Mouse (Mus musculus) forebrain, embryonic 12.5 days (tissue): Measurements from ENCODE around the gene Ubap2l. TPM values are rescaled to one million over a fixed set of nuclear protein-coding genes. Genes with fewer than 3 reads are reported as not detected.

Source experiments
- ATAC-seq: fragments of 200-750 bp; cut with Nextera tagmentation; 2 replicates; pipeline ENCODE4 v1.8.0; 2017; ENCODE audit warnings: moderate TSS enrichment; ENCODE audit not compliant: low FRiP score
- H3K27ac ChIP-seq: fragments of 300-500 bp; sonication (generic); 2 replicates; pipeline ENCODE4 v1.5.1; 2016; ENCODE audit warnings: mild to moderate bottlenecking
- H3K27me3 ChIP-seq: fragments of 300-500 bp; sonication (generic); 2 replicates; pipeline ENCODE4 v1.6.1; 2016; ENCODE audit warnings: mild to moderate bottlenecking
- H3K36me3 ChIP-seq: fragments of 300-500 bp; sonication (generic); replicated peaks from 2 replicates; pipeline ENCODE4 v1.6.1; 2016; ENCODE audit warnings: mild to moderate bottlenecking
- H3K4me1 ChIP-seq: fragments of 300-500 bp; sonication (generic); 2 replicates; pipeline ENCODE4 v1.6.1; 2016
- H3K4me2 ChIP-seq: fragments of 300-500 bp; sonication (generic); 2 replicates; pipeline ENCODE4 v1.6.1; 2016; ENCODE audit warnings: mild to moderate bottlenecking, moderate library complexity
- H3K4me3 ChIP-seq: fragments of 300-500 bp; sonication (generic); replicated peaks from 2 replicates; pipeline ENCODE4 v1.5.1; 2016; ENCODE audit warnings: mild to moderate bottlenecking
- H3K9ac ChIP-seq: fragments of 300-500 bp; sonication (generic); 2 replicates; pipeline ENCODE4 v1.6.1; 2016; ENCODE audit warnings: mild to moderate bottlenecking
- H3K9me3 ChIP-seq: fragments of 300-500 bp; sonication (generic); 2 replicates; pipeline ENCODE4 v1.6.1; 2016
- WGBS: fragments of 180-500 bp; shearing (Covaris S2); methylation state at CpG from one replicate; pipeline ENCODE4 v1.1.7; 2016; 5-methylcytosine and 5-hydroxymethylcytosine counted together
- microRNA counts: library from miRNA; unstranded; fragments of <30 nt; microRNA quantifications from one replicate; lab custom pipeline; 2017
- microRNA-seq: library from miRNA; unstranded; fragments of <30 nt; microRNA quantifications from one replicate; pipeline ENCODE4, GENCODE M21; 2017
- polyA plus RNA-seq: library from polyadenylated mRNA; unstranded; fragments of >200 nt; fragmentation: Nextera tagmentation; extraction: Ambion mirVana; gene quantifications from 2 replicates; pipeline ENCODE4 v1.2.1, GENCODE M21; 2016

The Ubap2l gene
- polyA plus RNA-seq, 1 experiment from 2014 or later, result 205 TPM

DNA sequence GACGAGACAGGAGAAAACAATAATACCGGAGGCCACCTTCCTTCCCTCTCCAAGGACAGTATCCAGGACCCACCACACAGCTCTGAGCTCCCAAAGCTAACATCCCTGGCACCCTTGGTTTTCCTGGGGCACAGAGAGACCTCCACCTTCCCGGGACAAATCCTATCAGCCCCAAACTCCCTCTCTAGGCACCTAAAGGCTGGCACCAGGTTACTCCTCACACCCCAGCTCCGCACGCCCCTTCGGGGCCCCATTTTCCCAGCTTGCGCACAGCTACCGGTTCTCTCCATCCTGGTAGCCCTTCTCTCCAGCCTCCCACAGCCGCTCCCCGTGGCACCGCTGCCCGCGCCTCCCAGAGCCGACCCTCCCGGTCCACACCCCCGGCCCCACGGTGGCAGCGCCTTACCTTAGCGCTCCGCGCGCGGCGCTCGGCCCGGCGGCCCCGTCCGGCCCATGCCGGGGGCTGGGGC, 89.6 kb downstream of the Ubap2l start:
- no peaks in the 10 kb centered on the region for H3K9me3 ChIP-seq
- ATAC-seq, result peak; percentile 43
- H3K36me3 ChIP-seq, result peaks cover 16% of the 10 kb centered on the region
- H3K4me2 ChIP-seq, result peak overlapping the region; percentile 97
- peaks cover 58% of the 10 kb centered on the region for H3K4me1 ChIP-seq
- H3K4me3 ChIP-seq, result peak overlapping the region; percentile 97
- peak overlapping the region; percentile 94 for H3K27ac ChIP-seq
- H3K27me3 ChIP-seq, result no peaks in the 10 kb centered on the region
- H3K9ac ChIP-seq, result peak overlapping the region; percentile 97
- 1% methylated on average over 30 of the region's 30 CpGs for WGBS

DNA sequence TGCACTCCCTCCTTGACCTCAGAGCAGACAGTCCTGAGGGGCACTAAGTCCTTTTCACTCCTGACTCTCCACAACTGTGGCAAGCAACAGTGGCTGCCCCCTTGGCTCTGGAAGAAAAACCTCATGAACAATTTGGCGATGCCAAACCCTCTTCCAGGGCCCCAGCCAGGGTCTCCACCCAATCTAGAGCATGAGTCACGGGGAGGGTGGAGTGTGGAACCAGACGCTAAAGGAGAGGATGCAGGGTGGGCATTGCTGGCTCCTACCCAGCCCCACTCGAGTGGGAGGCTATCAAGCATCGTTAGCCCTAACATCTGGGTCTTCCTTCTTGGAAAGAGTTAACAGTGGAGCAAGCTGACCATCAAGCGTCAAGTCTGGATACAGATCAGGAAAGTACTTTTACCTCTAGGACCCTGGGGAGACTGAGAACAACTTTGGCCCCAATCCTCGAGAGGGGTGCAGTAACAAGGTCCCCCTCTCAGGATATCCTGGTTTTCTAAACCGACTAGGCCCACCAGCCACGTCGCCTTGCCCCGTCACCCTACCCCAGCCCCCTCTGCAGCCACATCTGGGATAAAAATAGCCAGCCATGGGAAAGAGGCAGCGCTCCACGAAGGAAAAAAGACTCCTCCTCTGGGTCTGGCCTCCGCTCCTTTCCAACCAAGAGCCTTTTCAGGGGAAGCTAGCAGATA, 90.2 kb downstream of the Ubap2l start:
- H3K36me3 ChIP-seq, result peaks cover 22% of the 10 kb centered on the region
- H3K4me3 ChIP-seq, result peak overlapping the region; percentile 97
- no peaks in the 10 kb centered on the region for H3K27me3 ChIP-seq
- peak overlapping the region; percentile 94 for H3K27ac ChIP-seq
- H3K9ac ChIP-seq, result peak overlapping the region; percentile 97
- WGBS, result 8% methylated on average over 14 of the region's 14 CpGs
- no peak for ATAC-seq
- H3K4me1 ChIP-seq, result peaks cover 58% of the 10 kb centered on the region
- H3K4me2 ChIP-seq, result peak overlapping the region; percentile 97
- no peaks in the 10 kb centered on the region for H3K9me3 ChIP-seq

DNA sequence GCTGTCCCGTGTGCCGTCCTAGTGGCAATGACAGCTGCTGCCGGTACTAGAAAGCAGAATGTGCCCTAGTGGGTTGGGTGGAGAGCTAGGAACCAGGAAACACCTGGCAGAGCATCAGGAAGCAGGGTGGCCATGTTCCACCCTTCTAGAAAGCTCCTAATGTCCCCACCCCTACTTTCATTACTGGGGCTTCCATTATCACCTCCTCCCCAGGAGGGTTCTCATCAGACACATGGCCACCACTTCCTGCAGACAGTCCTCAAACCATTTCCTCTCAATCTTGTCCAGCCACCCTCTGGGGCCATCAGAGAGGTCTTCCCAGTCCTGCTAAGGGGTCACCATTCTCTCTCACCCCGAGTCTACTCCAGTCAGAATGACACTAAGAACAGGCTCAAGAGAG, 91.0 kb downstream of the Ubap2l start:
- H3K36me3 ChIP-seq, result peaks cover 30% of the 10 kb centered on the region
- WGBS, result 58% methylated on average over 4 of the region's 4 CpGs
- H3K9ac ChIP-seq, result peak overlapping the region; percentile 97
- H3K9me3 ChIP-seq, result no peaks in the 10 kb centered on the region
- H3K4me1 ChIP-seq, result peaks cover 58% of the 10 kb centered on the region
- no peak for ATAC-seq
- peak overlapping the region; percentile 97 for H3K4me2 ChIP-seq
- H3K4me3 ChIP-seq, result peak overlapping the region; percentile 97
- 0 out of 2 replicates have a peak overlapping the region, but pooled peaks have one; percentile 46 for H3K27ac ChIP-seq
- no peaks in the 10 kb centered on the region for H3K27me3 ChIP-seq

DNA sequence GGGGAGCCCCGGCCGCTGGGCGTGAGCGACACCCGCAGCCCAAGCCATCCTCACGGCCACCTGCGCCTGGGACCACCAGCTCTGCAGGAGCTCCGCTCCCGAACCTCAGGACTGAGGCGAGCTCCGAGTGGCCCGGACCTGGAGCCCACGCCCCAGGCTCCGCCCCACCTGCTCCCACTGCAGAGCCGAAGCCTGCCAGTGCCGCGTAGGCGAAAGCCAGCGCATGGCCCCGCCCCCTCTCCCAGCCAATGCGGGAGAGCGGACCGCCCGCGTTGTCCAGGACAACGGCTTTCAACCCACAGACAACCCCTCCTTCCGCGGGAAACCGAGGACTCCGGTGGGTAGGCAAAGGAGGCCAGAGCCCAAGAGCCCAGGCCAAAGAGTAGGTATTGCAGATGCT, 92.0 kb downstream of the Ubap2l start:
- H3K9ac ChIP-seq, result peak overlapping the region; percentile 97
- WGBS, result under 1% methylated on average over 30 of the region's 30 CpGs
- ATAC-seq, result peak; percentile 92
- peak overlapping the region; percentile 97 for H3K4me3 ChIP-seq
- peaks cover 39% of the 10 kb centered on the region for H3K36me3 ChIP-seq
- H3K27ac ChIP-seq, result peak overlapping the region; percentile 61
- H3K4me2 ChIP-seq, result peak overlapping the region; percentile 97
- peaks cover 58% of the 10 kb centered on the region for H3K4me1 ChIP-seq
- H3K9me3 ChIP-seq, result no peaks in the 10 kb centered on the region
- no peaks in the 10 kb centered on the region for H3K27me3 ChIP-seq

DNA sequence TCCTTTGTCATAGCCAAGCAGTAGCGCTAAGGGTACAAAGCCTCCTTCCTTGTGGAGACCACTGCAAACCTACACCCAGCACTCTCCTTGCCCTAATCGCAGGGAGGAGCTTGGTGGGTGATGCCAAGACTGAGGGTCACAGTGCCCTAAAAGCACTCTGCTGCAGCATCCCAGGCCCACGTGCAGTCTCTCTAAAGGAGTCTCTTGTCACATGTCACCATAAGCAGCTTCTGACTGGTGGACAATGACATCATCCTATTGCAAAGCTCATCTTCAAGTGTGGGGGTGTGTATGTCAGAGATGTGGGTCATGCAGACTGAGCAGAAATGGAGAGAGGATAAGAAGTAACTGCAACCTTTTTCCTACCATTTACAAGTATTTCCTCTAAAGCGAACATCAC, 93.0 kb downstream of the Ubap2l start:
- Histone ChIP-seq H3K9ac (peak overlapping the region; percentile 97), H3K4me2 (peak overlapping the region; percentile 97), H3K9me3 (no peaks in the 10 kb centered on the region), H3K27me3 (no peaks in the 10 kb centered on the region), H3K36me3 (peaks cover 50% of the 10 kb centered on the region), H3K27ac (no peak overlapping the region), H3K4me3 (peak overlapping the region; percentile 97), H3K4me1 (peaks cover 49% of the 10 kb centered on the region)
- no peak for ATAC-seq
- WGBS, result 65% methylated on average over 4 of the region's 4 CpGs

DNA sequence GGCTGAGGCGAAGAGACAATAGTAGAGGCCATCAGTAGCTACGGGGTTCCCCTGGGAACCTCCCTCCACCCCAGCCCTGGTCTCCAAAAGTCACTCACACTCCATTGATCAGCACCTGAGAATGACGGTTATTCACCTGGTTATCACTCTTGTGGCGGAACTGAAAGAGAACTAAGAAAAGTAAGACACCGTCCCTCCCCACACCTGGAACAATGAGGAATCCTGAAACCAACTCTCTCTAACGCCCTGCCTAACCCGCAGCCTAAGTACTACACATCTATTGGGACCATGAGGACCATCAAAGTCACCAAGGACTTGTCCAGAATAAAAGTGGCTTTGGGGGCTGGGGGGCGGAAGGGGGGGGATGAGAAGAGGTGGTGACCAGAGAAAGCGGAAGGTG, 94.5 kb downstream of the Ubap2l start:
- Histone ChIP-seq H3K4me2 (no peak overlapping the region), H3K4me1 (peaks cover 42% of the 10 kb centered on the region), H3K9me3 (no peaks in the 10 kb centered on the region), H3K36me3 (peaks cover 62% of the 10 kb centered on the region), H3K9ac (no peak overlapping the region), H3K27me3 (no peaks in the 10 kb centered on the region), H3K27ac (no peak overlapping the region), H3K4me3 (no peak overlapping the region)
- no peak for ATAC-seq
- WGBS, result 94% methylated on average over 9 of the region's 9 CpGs

DNA sequence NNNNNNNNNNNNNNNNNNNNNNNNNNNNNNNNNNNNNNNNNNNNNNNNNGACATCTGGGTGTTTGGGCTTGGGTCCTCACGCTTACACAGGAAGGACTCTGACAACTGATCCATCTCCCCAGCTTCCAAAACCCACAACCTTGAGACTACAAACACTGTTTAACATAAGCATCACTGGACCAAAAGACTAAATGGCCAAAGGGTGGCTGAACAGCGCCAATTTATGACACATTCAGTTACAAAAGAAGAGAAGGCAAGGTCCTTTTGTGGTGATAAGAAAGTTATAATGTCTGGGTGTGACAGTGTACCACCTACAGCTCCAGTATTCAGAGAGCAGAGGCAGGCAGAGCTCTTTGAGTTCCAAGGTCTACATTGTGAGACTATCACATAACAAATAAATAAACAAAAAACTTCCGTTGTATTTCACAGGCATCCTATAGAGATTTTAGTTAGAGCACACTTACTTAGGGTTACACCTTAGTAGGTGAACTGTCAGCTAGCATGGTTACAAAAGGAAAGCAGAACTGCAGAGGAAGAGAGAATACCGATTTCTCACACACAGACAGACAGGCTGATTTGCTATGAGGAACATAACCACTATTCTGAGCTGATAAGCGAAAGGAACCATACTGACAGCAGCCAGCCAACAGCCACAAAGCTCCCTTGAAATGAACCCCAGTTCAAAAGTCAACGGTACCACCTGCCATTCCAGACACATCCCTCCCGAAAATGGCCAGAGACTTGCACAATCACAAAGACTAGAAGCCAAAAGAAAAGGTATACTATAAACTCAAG, 96.1 kb downstream of the Ubap2l start:
- no peaks in the 10 kb centered on the region for H3K27me3 ChIP-seq
- H3K4me3 ChIP-seq, result no peak overlapping the region
- ATAC-seq, result no peak
- H3K4me2 ChIP-seq, result no peak overlapping the region
- H3K27ac ChIP-seq, result no peak overlapping the region
- 94% methylated on average over 7 of the region's 7 CpGs for WGBS
- H3K36me3 ChIP-seq, result peaks cover 77% of the 10 kb centered on the region
- no peaks in the 10 kb centered on the region for H3K9me3 ChIP-seq
- H3K9ac ChIP-seq, result no peak overlapping the region
- H3K4me1 ChIP-seq, result peaks cover 29% of the 10 kb centered on the region

DNA sequence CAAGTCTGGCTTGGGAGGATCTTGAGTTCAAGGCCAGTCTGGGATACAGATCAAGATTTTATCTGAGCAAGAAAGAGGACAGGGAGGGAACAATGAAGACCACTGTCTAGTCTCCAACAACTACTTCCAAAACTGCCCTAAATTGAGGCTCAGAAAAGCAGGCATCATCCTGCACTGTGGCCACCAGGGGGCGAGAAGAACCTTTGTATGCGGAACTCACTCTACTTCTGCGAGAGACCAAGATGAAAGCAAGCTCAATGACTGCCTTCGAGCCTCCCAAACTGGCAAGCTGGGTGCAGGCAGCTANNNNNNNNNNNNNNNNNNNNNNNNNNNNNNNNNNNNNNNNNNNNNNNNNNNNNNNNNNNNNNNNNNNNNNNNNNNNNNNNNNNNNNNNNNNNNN, 99.0 kb downstream of the Ubap2l start:
- no peaks in the 10 kb centered on the region for H3K9me3 ChIP-seq
- no peak overlapping the region for H3K4me2 ChIP-seq
- no peaks in the 10 kb centered on the region for H3K4me1 ChIP-seq
- no peak overlapping the region for H3K4me3 ChIP-seq
- H3K36me3 ChIP-seq, result peaks cover 95% of the 10 kb centered on the region
- 4% methylated on average over 4 of the region's 4 CpGs for WGBS
- H3K27me3 ChIP-seq, result no peaks in the 10 kb centered on the region
- 0 out of 2 replicates have a peak, but pooled peaks have one; percentile 30 for ATAC-seq
- H3K9ac ChIP-seq, result no peak overlapping the region
- no peak overlapping the region for H3K27ac ChIP-seq

MicroRNAs encoded within 50 kb of the gene (microRNA counts, 519-probe panel; counts per million panel counts)
- microRNA mmu-miR-190b (lab: Ali Mortazavi, UCI), result 1,056 counts per million, percentile 2 among the panel's probes with 10 or more counts

Small RNAs within 50 kb of the gene (microRNA-seq; reads per million reads assigned to microRNA genes)
- gene Mir190b (25.7 reads per million, percentile 37 among the genes with 10 or more reads in this experiment), gene Mir7669 (1.5 reads per million)

Other genes with a start within 250 kb of the Ubap2l start
- 1.7 and 1.8 TPM in 2 replicates for gene She, start 221.3 kb downstream of the Ubap2l start, polyA plus RNA-seq
- gene Il6ra, start 139.4 kb downstream of the Ubap2l start, polyA plus RNA-seq, result 0.29 and 0.42 TPM in 2 replicates
- 14.4 and 15.2 TPM in 2 replicates for gene Atp8b2, start 89.1 kb downstream of the Ubap2l start, polyA plus RNA-seq
- gene Hax1, start 53.8 kb downstream of the Ubap2l start, polyA plus RNA-seq, result 145 and 150 TPM in 2 replicates
- 188 and 189 TPM in 2 replicates for gene 4933434E20Rik, start 992 bp downstream of the Ubap2l start, polyA plus RNA-seq
- gene Tpm3, start 20.0 kb upstream of the Ubap2l start, polyA plus RNA-seq, result 496 and 499 TPM in 2 replicates
- gene Nup210l, start 51.5 kb upstream of the Ubap2l start, polyA plus RNA-seq, result 0.50 and 0.69 TPM in 2 replicates
- 943 and 1,078 TPM in 2 replicates for gene Rps27, start 161.0 kb upstream of the Ubap2l start, polyA plus RNA-seq
- 22.6 and 23.3 TPM in 2 replicates for gene Rab13, start 161.1 kb upstream of the Ubap2l start, polyA plus RNA-seq
- gene Jtb, start 179.0 kb upstream of the Ubap2l start, polyA plus RNA-seq, result 93.8 and 100.0 TPM in 2 replicates
- 5.3 and 5.5 TPM in 2 replicates for gene Creb3l4, start 190.9 kb upstream of the Ubap2l start, polyA plus RNA-seq
- gene Slc39a1, start 195.5 kb upstream of the Ubap2l start, polyA plus RNA-seq, result 32.8 and 42.8 TPM in 2 replicates
- gene Crtc2, start 201.5 kb upstream of the Ubap2l start, polyA plus RNA-seq, result 19.9 and 20.7 TPM in 2 replicates
- gene Dennd4b, start 212.6 kb upstream of the Ubap2l start, polyA plus RNA-seq, result 6.0 and 7.9 TPM in 2 replicates
- gene Gatad2b, start 240.6 kb upstream of the Ubap2l start, polyA plus RNA-seq, result 15.8 and 17.2 TPM in 2 replicates